Mouse (Mus musculus): ENCODE results near the gene Hhat. TPM values are rescaled to one million over a fixed set of nuclear protein-coding genes. Genes with fewer than 3 reads are reported as not detected.

The Hhat gene
- polyA plus RNA-seq, 1 experiment from 2014 or later = 1.0 TPM

DNA sequence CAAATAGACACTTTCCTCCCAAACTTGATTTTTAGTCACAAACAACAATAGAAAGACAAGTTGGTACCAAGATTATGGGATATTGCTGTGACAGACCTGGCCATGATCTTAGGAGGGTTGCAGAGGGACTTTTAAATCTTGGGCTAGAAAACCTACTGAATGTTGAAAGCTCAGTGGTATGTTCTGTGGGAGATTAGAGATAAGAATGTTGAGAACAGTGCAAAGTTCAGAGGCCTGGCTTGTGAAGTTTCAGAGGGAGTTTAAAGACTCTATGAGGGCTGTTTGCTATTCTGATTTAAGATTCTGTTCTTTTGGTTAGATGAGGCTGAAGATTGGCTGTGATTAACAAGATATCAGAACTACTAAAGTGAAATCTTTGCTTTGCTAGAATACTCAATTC lies 206.3 kb downstream of the Hhat start:
- Histone ChIP-seq H3K9ac (ENCODE audit: low read depth, low read length) (no peak overlapping the region), H3K27ac (ENCODE audit: low read length) (no peak overlapping the region), H3K9me3 (replicated peaks; ENCODE audit: control insufficient read depth, low read length) (no peaks in the 10 kb centered on the region), H3K4me1 (ENCODE audit: control insufficient read depth, low read depth, low read length) (no peaks in the 10 kb centered on the region), H3K27me3 (ENCODE audit: control insufficient read depth, insufficient read depth, low read depth, low read length) (no peaks in the 10 kb centered on the region), H3K36me3 (ENCODE audit: control insufficient read depth, insufficient read depth) (no peaks in the 10 kb centered on the region), H3K4me3 (ENCODE audit: low read depth, low read length) (no peak overlapping the region), H3K4me2 (ENCODE audit: low read depth, low read length) (no peak overlapping the region)
- no peak for ATAC-seq (ENCODE audit: low read depth)

DNA sequence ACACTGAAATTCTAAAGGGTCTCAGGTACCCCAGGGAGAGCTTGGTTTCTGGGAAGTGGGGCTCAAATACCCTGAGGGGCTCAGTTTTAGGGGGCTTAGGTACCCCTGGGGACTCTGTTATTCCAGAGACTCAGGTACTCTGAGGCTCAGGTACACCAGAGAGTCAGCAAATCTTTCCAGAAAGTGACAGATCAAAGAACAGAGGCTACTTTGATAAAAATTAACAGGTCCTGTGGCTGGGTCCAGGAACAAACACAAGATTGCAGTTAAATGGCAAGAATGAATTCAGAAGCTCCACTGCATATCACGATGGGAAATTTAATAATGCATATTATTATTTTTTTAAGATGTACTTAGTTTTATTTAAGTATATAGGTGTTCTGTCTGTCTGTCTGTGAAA lies 211.7 kb downstream of the Hhat start:
- Histone ChIP-seq H3K9ac (ENCODE audit: low read depth, low read length) (no peak overlapping the region), H3K36me3 (ENCODE audit: control insufficient read depth, insufficient read depth) (no peaks in the 10 kb centered on the region), H3K4me3 (ENCODE audit: low read depth, low read length) (no peak overlapping the region), H3K4me1 (ENCODE audit: control insufficient read depth, low read depth, low read length) (no peaks in the 10 kb centered on the region), H3K27me3 (ENCODE audit: control insufficient read depth, insufficient read depth, low read depth, low read length) (no peaks in the 10 kb centered on the region), H3K4me2 (ENCODE audit: low read depth, low read length) (no peak overlapping the region), H3K9me3 (replicated peaks; ENCODE audit: control insufficient read depth, low read length) (no peaks in the 10 kb centered on the region), H3K27ac (ENCODE audit: low read length) (no peak overlapping the region)
- WGBS (ENCODE audit: insufficient replicate concordance) = 59% methylated on average over 1 of the region's 1 CpGs
- no peak for ATAC-seq (ENCODE audit: low read depth)

DNA sequence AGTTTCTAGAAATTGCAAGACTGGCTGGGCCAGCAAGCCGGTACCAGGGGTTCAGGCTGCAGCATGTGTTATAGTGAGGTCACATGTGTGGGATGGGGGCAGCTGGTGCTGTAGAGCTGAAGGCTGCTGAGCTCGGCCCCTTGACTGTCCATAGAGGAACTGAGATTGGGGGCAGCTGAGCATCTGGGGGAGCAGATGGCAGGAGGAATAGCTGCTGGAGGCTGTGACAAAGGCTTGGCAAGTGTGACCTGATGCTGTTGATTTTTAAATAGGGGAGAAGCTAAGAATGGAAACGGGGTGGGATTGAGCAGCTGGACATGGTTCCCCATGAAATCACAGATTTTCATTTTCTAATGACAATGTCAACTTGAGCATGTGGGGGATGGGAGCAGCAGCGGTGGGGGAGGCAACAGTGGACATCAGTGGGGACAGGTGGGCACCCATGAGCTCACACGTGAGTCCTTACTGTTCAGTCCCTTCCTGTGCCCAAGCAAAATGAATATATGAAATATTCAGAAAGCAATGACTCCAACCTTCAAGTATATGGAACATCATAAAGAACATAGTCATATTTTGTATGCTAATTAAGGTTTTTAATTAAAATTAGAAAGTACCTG lies 212.9 kb downstream of the Hhat start:
- Histone ChIP-seq H3K4me1 (ENCODE audit: control insufficient read depth, low read depth, low read length) (no peaks in the 10 kb centered on the region), H3K9me3 (replicated peaks; ENCODE audit: control insufficient read depth, low read length) (no peaks in the 10 kb centered on the region), H3K9ac (ENCODE audit: low read depth, low read length) (no peak overlapping the region), H3K4me2 (ENCODE audit: low read depth, low read length) (no peak overlapping the region), H3K27ac (ENCODE audit: low read length) (no peak overlapping the region), H3K36me3 (ENCODE audit: control insufficient read depth, insufficient read depth) (no peaks in the 10 kb centered on the region), H3K27me3 (ENCODE audit: control insufficient read depth, insufficient read depth, low read depth, low read length) (no peaks in the 10 kb centered on the region), H3K4me3 (ENCODE audit: low read depth, low read length) (no peak overlapping the region)
- no peak for ATAC-seq (ENCODE audit: low read depth)
- 58% methylated on average over 5 of the region's 5 CpGs for WGBS (ENCODE audit: insufficient replicate concordance)

DNA sequence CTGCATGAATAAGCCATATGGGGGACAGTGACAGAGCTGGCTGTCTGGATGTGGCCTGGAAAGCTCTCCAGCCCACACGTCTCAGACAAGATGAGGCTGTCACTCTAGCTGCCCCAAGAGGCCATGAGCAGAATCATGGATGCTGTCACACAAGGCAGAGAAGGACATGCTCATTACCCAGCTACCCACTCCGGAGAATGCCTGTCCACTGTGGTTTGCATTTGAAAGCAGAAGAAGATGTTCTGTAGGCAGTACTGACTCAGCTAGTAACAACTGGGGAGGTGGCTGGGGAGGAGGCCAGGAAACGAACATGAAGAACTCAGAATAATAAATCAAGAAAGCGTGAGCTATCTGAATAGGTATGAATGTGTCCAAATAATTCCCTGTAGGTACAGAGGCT lies 215.5 kb downstream of the Hhat start:
- Histone ChIP-seq H3K9me3 (replicated peaks; ENCODE audit: control insufficient read depth, low read length) (no peaks in the 10 kb centered on the region), H3K27ac (ENCODE audit: low read length) (no peak overlapping the region), H3K36me3 (ENCODE audit: control insufficient read depth, insufficient read depth) (no peaks in the 10 kb centered on the region), H3K4me2 (ENCODE audit: low read depth, low read length) (no peak overlapping the region), H3K4me3 (ENCODE audit: low read depth, low read length) (no peak overlapping the region), H3K9ac (ENCODE audit: low read depth, low read length) (no peak overlapping the region), H3K27me3 (ENCODE audit: control insufficient read depth, insufficient read depth, low read depth, low read length) (no peaks in the 10 kb centered on the region), H3K4me1 (ENCODE audit: control insufficient read depth, low read depth, low read length) (no peaks in the 10 kb centered on the region)
- ATAC-seq (ENCODE audit: low read depth) = no peak
- WGBS (ENCODE audit: insufficient replicate concordance) = 48% methylated on average over 4 of the region's 4 CpGs

DNA sequence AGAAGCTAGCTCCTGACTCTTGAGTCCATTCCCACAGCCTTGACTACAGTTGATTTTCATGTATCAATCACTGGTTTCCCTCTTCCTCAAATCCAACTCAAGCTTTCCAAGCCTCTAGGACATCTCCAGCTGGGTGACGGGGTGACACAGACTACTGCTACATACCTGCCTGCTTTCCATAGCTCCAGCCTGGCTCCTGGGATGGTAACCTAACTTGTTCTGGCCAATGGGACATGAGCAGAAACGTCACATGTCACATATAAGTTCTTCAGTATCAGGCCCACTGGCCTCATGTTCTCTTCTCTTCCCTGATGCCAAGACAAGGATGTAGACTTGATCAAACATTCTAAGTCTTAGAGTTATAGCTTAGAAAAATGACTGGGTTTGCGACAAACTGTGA lies 220.5 kb downstream of the Hhat start:
- Histone ChIP-seq H3K36me3 (ENCODE audit: control insufficient read depth, insufficient read depth) (no peaks in the 10 kb centered on the region), H3K27me3 (ENCODE audit: control insufficient read depth, insufficient read depth, low read depth, low read length) (no peaks in the 10 kb centered on the region), H3K4me1 (ENCODE audit: control insufficient read depth, low read depth, low read length) (no peaks in the 10 kb centered on the region), H3K9ac (ENCODE audit: low read depth, low read length) (no peak overlapping the region), H3K4me3 (ENCODE audit: low read depth, low read length) (no peak overlapping the region), H3K9me3 (replicated peaks; ENCODE audit: control insufficient read depth, low read length) (no peaks in the 10 kb centered on the region), H3K27ac (ENCODE audit: low read length) (no peak overlapping the region), H3K4me2 (ENCODE audit: low read depth, low read length) (no peak overlapping the region)
- 50% methylated on average over 3 of the region's 3 CpGs for WGBS (ENCODE audit: insufficient replicate concordance)
- no peak for ATAC-seq (ENCODE audit: low read depth)

DNA sequence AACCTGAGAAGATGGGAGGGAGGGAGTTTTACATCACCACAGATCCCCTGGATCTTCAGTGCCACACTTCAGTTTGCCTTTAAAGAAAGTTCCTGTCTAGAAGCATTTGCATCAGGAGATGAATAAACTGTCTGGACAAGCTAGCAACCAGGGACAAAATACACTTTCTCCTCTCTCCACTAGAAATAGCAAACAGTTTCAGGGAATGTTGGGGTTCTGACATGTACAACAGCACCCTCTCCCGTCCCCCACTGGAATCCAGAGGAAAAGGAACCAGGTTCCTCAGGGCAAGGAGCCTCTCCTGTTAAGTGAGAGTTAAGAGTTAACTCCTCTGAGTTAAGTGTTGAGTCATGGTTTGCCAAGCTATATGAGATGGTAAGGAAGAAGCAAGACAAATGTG lies 224.2 kb downstream of the Hhat start:
- 18% methylated on average over 1 of the region's 1 CpGs for WGBS (ENCODE audit: insufficient replicate concordance)
- H3K36me3 ChIP-seq (ENCODE audit: control insufficient read depth, insufficient read depth) = no peaks in the 10 kb centered on the region
- H3K27ac ChIP-seq (ENCODE audit: low read length) = no peak overlapping the region
- H3K4me3 ChIP-seq (ENCODE audit: low read depth, low read length) = no peak overlapping the region
- H3K9ac ChIP-seq (ENCODE audit: low read depth, low read length) = no peak overlapping the region
- no peaks in the 10 kb centered on the region for H3K27me3 ChIP-seq (ENCODE audit: control insufficient read depth, insufficient read depth, low read depth, low read length)
- no peak for ATAC-seq (ENCODE audit: low read depth)
- no peaks in the 10 kb centered on the region for H3K4me1 ChIP-seq (ENCODE audit: control insufficient read depth, low read depth, low read length)
- H3K9me3 ChIP-seq (replicated peaks; ENCODE audit: control insufficient read depth, low read length) = no peaks in the 10 kb centered on the region
- H3K4me2 ChIP-seq (ENCODE audit: low read depth, low read length) = no peak overlapping the region

DNA sequence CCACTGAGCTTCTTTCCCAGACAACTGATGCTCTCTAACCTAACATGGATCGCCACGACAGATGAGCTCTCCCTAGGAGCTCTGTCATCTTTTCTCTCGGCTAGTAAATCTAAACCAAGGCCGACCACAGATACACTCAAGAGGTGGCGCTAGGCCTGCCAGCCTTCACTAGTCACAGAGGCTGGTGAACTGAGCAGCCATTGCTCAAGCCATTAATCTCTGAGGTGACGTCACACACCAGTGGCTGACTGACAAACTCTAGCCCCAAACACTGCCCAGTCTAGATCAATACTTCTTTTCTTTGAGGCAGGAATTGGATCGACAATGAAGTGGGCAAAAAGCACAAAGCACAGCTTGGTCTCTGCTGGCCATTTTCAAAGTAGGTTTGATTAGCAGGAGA lies 226.1 kb downstream of the Hhat start:
- H3K36me3 ChIP-seq (ENCODE audit: control insufficient read depth, insufficient read depth) = no peaks in the 10 kb centered on the region
- H3K9ac ChIP-seq (ENCODE audit: low read depth, low read length) = no peak overlapping the region
- H3K4me1 ChIP-seq (ENCODE audit: control insufficient read depth, low read depth, low read length) = no peaks in the 10 kb centered on the region
- no peaks in the 10 kb centered on the region for H3K9me3 ChIP-seq (replicated peaks; ENCODE audit: control insufficient read depth, low read length)
- H3K27ac ChIP-seq (ENCODE audit: low read length) = no peak overlapping the region
- H3K27me3 ChIP-seq (ENCODE audit: control insufficient read depth, insufficient read depth, low read depth, low read length) = no peaks in the 10 kb centered on the region
- ATAC-seq (ENCODE audit: low read depth) = no peak
- H3K4me2 ChIP-seq (ENCODE audit: low read depth, low read length) = no peak overlapping the region
- 66% methylated on average over 7 of the region's 7 CpGs for WGBS (ENCODE audit: insufficient replicate concordance)
- no peak overlapping the region for H3K4me3 ChIP-seq (ENCODE audit: low read depth, low read length)

DNA sequence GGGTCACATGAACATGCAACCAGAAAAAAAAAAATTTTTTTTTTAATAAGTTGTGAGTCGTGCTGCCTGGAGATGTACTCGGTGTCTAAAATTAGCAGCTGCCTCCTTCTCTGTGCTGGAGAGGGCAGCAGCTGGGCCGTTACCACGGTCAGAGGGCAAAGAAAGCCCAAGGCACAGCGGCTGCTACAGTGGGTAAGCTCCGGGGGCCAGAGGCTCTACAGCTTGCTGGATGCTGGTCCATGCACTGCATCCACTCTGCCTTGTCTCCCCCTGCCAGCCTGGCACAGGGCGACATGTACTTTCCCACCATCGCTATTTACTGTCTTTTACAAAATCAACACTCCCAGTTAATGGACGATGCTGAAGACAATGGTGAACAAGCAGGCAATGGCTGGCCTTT lies 226.9 kb downstream of the Hhat start:
- H3K4me2 ChIP-seq (ENCODE audit: low read depth, low read length) = no peak overlapping the region
- H3K27me3 ChIP-seq (ENCODE audit: control insufficient read depth, insufficient read depth, low read depth, low read length) = no peaks in the 10 kb centered on the region
- 55% methylated on average over 9 of the region's 9 CpGs for WGBS (ENCODE audit: insufficient replicate concordance)
- no peak overlapping the region for H3K27ac ChIP-seq (ENCODE audit: low read length)
- H3K9me3 ChIP-seq (replicated peaks; ENCODE audit: control insufficient read depth, low read length) = no peaks in the 10 kb centered on the region
- H3K9ac ChIP-seq (ENCODE audit: low read depth, low read length) = no peak overlapping the region
- no peaks in the 10 kb centered on the region for H3K36me3 ChIP-seq (ENCODE audit: control insufficient read depth, insufficient read depth)
- no peak overlapping the region for H3K4me3 ChIP-seq (ENCODE audit: low read depth, low read length)
- no peak for ATAC-seq (ENCODE audit: low read depth)
- H3K4me1 ChIP-seq (ENCODE audit: control insufficient read depth, low read depth, low read length) = no peaks in the 10 kb centered on the region

DNA sequence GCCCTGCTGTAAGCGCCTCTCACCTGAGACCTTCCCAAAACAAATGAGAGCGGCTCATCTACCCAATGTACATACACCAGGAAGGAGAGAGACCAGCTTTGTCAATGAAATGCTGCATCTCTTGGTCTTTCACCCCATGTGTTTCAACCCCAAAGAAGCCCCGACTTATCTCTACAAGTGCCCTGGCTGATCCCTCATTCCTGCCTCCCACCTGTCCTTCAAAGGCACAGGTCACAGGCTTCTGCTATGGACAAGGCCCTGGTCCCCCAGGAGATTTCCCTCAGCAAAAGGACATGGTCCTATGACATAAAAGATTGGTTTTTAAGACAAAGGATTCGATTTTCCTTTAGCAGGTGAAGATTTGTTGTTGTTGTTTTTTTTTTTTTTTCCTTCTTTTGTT lies 227.3 kb downstream of the Hhat start:
- H3K4me1 ChIP-seq (ENCODE audit: control insufficient read depth, low read depth, low read length) = no peaks in the 10 kb centered on the region
- H3K27ac ChIP-seq (ENCODE audit: low read length) = no peak overlapping the region
- WGBS (ENCODE audit: insufficient replicate concordance) = 60% methylated on average over 4 of the region's 4 CpGs
- no peaks in the 10 kb centered on the region for H3K27me3 ChIP-seq (ENCODE audit: control insufficient read depth, insufficient read depth, low read depth, low read length)
- H3K9me3 ChIP-seq (replicated peaks; ENCODE audit: control insufficient read depth, low read length) = no peaks in the 10 kb centered on the region
- ATAC-seq (ENCODE audit: low read depth) = no peak
- H3K36me3 ChIP-seq (ENCODE audit: control insufficient read depth, insufficient read depth) = no peaks in the 10 kb centered on the region
- H3K9ac ChIP-seq (ENCODE audit: low read depth, low read length) = no peak overlapping the region
- no peak overlapping the region for H3K4me2 ChIP-seq (ENCODE audit: low read depth, low read length)
- H3K4me3 ChIP-seq (ENCODE audit: low read depth, low read length) = no peak overlapping the region

Data from liver, embryonic 16.5 days (tissue).